14 mouse cellular contexts compared by ENCODE assay signal in genomic region chr2:6366973-6367372, GRCm38 (mm10). TPM values are rescaled to one million over a fixed set of nuclear protein-coding genes. Genes with fewer than 3 reads are reported as not detected.
DNase-seq lines count a peak whose midpoint lies in the region; ATAC-seq and TF ChIP-seq lines count a peak whose summit lies in the region.
"Had no signal": no experiment of that assay in that cellular context is flagged by ENCODE, and none has a peak within 500 bp of the region (broad histone marks: within the 10 kb centered on the region; RNA-seq: fewer than 3 reads in every experiment).

No protein-coding gene starts in this region.

- no peaks in the 10 kb centered on the region for H3K9me3 ChIP-seq in hindbrain, embryonic 16.5 days (ENCODE audit: control insufficient read depth, low read length)
- H3K9me3 ChIP-seq in neural tube, embryonic 15.5 days (replicated peaks), result no peaks in the 10 kb centered on the region
- H3K9me3 ChIP-seq: heart, embryonic 10.5 days; kidney, embryonic 15.5 days had no signal

- DNase-seq in layer of hippocampus, adult 2 months (ENCODE audit: low spot score in 2 of 2), result no peak
- DNase-seq in layer of hippocampus, adult 9-10 months (ENCODE audit: low spot score), result no peak
- no peak for DNase-seq in adrenal gland, postnatal 14 days
- DNase-seq in embryo, embryonic 9.5 days (ENCODE audit: extremely low spot score), result no peak
- DNase-seq: gastrocnemius, postnatal 14 days; heart, postnatal 4 days; left cerebral cortex, postnatal 4 days; liver, postnatal 0 days had no signal

- no peak for TF ChIP-seq POLR2A in bone marrow macrophage, adult 2 months (IDR thresholded peaks at IDR 0.05; ENCODE audit: borderline replicate concordance, low read depth, low read length)

- H3K27ac ChIP-seq in layer of hippocampus, adult 2 months, result 0 out of 2 replicates have a peak overlapping the region, but pooled peaks have one; percentile 32
- peak overlapping the region; percentile 32 for H3K27ac ChIP-seq in bone marrow macrophage, adult 2 months (ENCODE audit: insufficient read depth, low read depth, low read length)
- H3K27ac ChIP-seq in hindbrain, embryonic 16.5 days (ENCODE audit: low read depth, low read length), result no peak overlapping the region
- no peak overlapping the region for H3K27ac ChIP-seq in neural tube, embryonic 15.5 days (replicated peaks)
- H3K27ac ChIP-seq: heart, embryonic 10.5 days had no signal

- H3K27me3 ChIP-seq in hindbrain, embryonic 16.5 days (replicated peaks; ENCODE audit: control insufficient read depth, insufficient read depth, low read length), result no peaks in the 10 kb centered on the region
- H3K27me3 ChIP-seq in neural tube, embryonic 15.5 days (replicated peaks), result no peaks in the 10 kb centered on the region
- H3K27me3 ChIP-seq: CH12.LX; kidney, embryonic 15.5 days had no signal

- no peak overlapping the region for H3K4me2 ChIP-seq in hindbrain, embryonic 16.5 days (ENCODE audit: low read length)
- H3K4me2 ChIP-seq in neural tube, embryonic 15.5 days, result no peak overlapping the region
- H3K4me2 ChIP-seq: kidney, embryonic 15.5 days had no signal

- H3K36me3 ChIP-seq in hindbrain, embryonic 16.5 days (ENCODE audit: control insufficient read depth, insufficient read depth, low read length), result no peaks in the 10 kb centered on the region
- H3K36me3 ChIP-seq in neural tube, embryonic 15.5 days, result no peaks in the 10 kb centered on the region
- H3K36me3 ChIP-seq: heart, embryonic 10.5 days; kidney, embryonic 15.5 days had no signal

- peak; percentile 22; the same call in 1 of the 2 replicates for ATAC-seq in hindbrain, embryonic 16.5 days
- ATAC-seq in neural tube, embryonic 15.5 days (ENCODE audit: low FRiP score), result peak; percentile 54; the same call in 1 of the 2 replicates

- 49% methylated on average over 6 of the region's 6 CpGs for WGBS in hindbrain, embryonic 16.5 days
- WGBS in neural tube, embryonic 15.5 days, result 45% methylated on average over 6 of the region's 6 CpGs

- H3K4me3 ChIP-seq in layer of hippocampus, adult 2 months, result no peak overlapping the region
- no peak overlapping the region for H3K4me3 ChIP-seq in bone marrow macrophage, adult 2 months (ENCODE audit: insufficient read depth, low read length)
- H3K4me3 ChIP-seq in hindbrain, embryonic 16.5 days (ENCODE audit: low read length), result no peak overlapping the region
- no peak overlapping the region for H3K4me3 ChIP-seq in neural tube, embryonic 15.5 days (replicated peaks)
- H3K4me3 ChIP-seq: heart, embryonic 10.5 days; kidney, embryonic 15.5 days had no signal

- peaks cover 31% of the 10 kb centered on the region for H3K4me1 ChIP-seq in bone marrow macrophage, adult 2 months (ENCODE audit: control insufficient read depth, insufficient read depth, low read length)
- H3K4me1 ChIP-seq in hindbrain, embryonic 16.5 days (ENCODE audit: control insufficient read depth, insufficient read depth, low read depth, low read length), result peaks cover 9% of the 10 kb centered on the region
- H3K4me1 ChIP-seq in neural tube, embryonic 15.5 days, result peaks cover 13% of the 10 kb centered on the region; the same call in 1 of the 2 replicates

- no peak overlapping the region for H3K9ac ChIP-seq in hindbrain, embryonic 16.5 days (ENCODE audit: low read depth, low read length)
- H3K9ac ChIP-seq in neural tube, embryonic 15.5 days (replicated peaks), result no peak overlapping the region
- H3K9ac ChIP-seq: kidney, embryonic 15.5 days; liver, postnatal 0 days had no signal

- no peak for TF ChIP-seq CTCF in layer of hippocampus, adult 2 months (conservative IDR thresholded peaks at IDR 0.05)
- TF ChIP-seq CTCF in bone marrow macrophage, adult 2 months (IDR thresholded peaks at IDR 0.05; ENCODE audit: low read depth, low read length), result no peak

RNA-seq across cellular contexts. Expression of gene Usp6nl, which starts 44.5 kb away (rescaled TPM):
- 10 to 100 TPM; 13.1 to 13.5 TPM for total RNA-seq in layer of hippocampus, adult 2 months (2021)
- 4.6 and 5.6 TPM in 2 replicates for polyA plus RNA-seq in bone marrow macrophage, adult 2 months (2012; ENCODE audit: insufficient read depth, insufficient read length, missing spikeins)
- polyA plus RNA-seq in hindbrain, embryonic 16.5 days (2015; fragmentation: Nextera tagmentation; extraction: Ambion mirVana), result 6.0 and 6.2 TPM in 2 replicates
- 6.5 TPM in 2 replicates for polyA plus RNA-seq in neural tube, embryonic 15.5 days (2015; fragmentation: Nextera tagmentation; extraction: Ambion mirVana)
- total RNA-seq in adrenal gland, postnatal 14 days (2021), result 28.8 and 29.2 TPM in 2 replicates

Comparison
In these comparisons a context has a peak if more than half of its experiments do, and no peak if none do; other contexts are left out.
1. H3K27ac ChIP-seq: peak in layer of hippocampus, adult 2 months (single experiment) and bone marrow macrophage, adult 2 months (single experiment); none in hindbrain, embryonic 16.5 days (single experiment) and neural tube, embryonic 15.5 days (single experiment).